Mouse (Mus musculus): ENCODE results near the gene Spc25.

Gene Spc25

GRCm38 (mm10) chr2:69179721-69180120, 26.3 kb downstream of the Spc25 start:
- DNase-seq, result no peak

GRCm38 (mm10) chr2:69175296-69175695, 30.7 kb downstream of the Spc25 start:
- no peak for DNase-seq

GRCm38 (mm10) chr2:69170395-69171077, 35.5 kb downstream of the Spc25 start:
- DNase-seq, result no peak

DNA sequence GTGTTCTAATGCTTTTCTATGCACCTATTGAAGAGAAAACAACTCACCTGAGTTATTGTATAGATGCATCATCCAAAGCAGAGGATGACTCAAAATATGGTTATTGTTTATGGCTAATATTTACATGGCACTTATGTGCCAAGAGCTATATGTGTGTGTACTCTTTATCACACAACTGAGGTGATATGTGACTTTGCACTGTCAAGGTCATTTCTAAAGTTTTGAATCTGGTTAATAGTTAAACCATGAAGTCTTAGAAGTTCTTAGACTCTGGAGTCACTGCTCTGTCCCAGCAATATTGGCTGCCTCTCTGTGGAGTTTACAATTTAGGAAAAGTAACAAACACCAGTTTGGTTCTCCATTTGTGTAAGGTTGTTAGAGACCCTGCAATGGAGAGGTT, 47.1 kb downstream of the Spc25 start:
- no peak for DNase-seq

GRCm38 (mm10) chr2:69156283-69156682, 49.7 kb downstream of the Spc25 start:
- DNase-seq, result no peak

DNA sequence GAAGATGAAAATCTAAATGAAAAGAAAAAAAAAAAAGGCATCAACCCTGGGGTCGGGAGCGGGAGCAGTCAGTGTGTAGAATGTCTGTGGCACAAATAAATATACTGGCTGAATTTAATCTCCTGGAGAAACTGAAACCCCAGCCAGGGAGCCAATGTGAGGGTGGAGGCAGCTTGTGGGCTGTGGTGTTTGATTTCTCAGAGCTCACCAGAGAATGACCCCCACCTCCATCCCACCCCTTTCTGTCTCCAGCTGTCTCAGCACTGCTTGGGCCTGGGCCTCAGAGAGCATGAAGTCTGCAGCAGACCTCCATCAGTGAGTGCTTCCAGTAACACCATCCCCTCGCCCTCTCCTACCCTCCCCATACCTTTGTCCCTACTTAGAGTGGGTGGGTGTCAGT, 50.1 kb downstream of the Spc25 start:
- DNase-seq, result no peak

GRCm38 (mm10) chr2:69150841-69151240, 55.2 kb downstream of the Spc25 start:
- no peak for DNase-seq

- no peak for DNase-seq
These were observed 56.8 kb downstream of the Spc25 start for GRCm38 (mm10) chr2:69149154-69149553.

- DNase-seq, result no peak
These were observed 57.3 kb downstream of the Spc25 start for GRCm38 (mm10) chr2:69148691-69149090.
